Mouse (Mus musculus): ENCODE results near the gene Iffo2.

DNA sequence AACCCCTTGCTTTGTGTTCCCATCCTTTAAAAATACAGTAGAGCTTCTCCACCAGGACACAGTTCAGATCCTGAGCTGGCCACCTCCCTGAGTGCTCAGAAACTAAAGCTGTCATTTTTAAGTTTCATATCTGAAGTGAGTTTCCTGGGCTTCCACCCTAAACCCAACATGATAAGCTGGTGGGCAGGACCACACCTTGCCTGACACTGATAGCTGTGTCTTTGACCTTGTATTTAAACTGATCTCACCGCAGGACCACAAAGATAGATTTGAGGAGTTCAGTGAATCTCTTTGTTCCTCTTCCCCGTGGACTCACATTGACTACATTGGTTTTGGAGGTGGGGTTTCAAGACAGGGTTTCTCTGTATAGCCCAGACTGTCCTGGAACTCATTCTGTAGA is 17.4 kb upstream of the Iffo2 start:
- no peak for TF ChIP-seq CTCF (IDR thresholded peaks at IDR 0.05)
- no peak for TF ChIP-seq EP300 (IDR thresholded peaks at IDR 0.05)
